Mouse (Mus musculus) kidney, postnatal 4 days (tissue): Measurements from ENCODE around the gene Cdc42ep1.

Experiments
- DNase-seq, 2 experiments: peaks; one replicate each; pipeline ENCODE4 v3.0.0; 2021; ENCODE audit warnings: mixed read lengths in 2 of 2

Gene Cdc42ep1

GRCm38 (mm10) chr15:78842371-78843163 lies at the start of gene Cdc42ep1:
Gene Cdc42ep1, plus strand, starts transcription at chr15:78842624.
- peak; percentile 75 to 85 for DNase-seq

GRCm38 (mm10) chr15:78796196-78797059 lies 46.0 kb upstream of the Cdc42ep1 start:
- peak; percentile 65 to 79 for DNase-seq

- no peak for DNase-seq
Measured at GRCm38 (mm10) chr15:78797060-78797329, 45.4 kb upstream of the Cdc42ep1 start.

GRCm38 (mm10) chr15:78799029-78799428 lies 43.4 kb upstream of the Cdc42ep1 start:
- peak in 1 of 2 experiments; percentile 51 for DNase-seq

GRCm38 (mm10) chr15:78801571-78801970 lies 40.9 kb upstream of the Cdc42ep1 start:
- no peak for DNase-seq

- peak; percentile 54 to 67 for DNase-seq
Measured at GRCm38 (mm10) chr15:78801971-78802741, 40.3 kb upstream of the Cdc42ep1 start.

GRCm38 (mm10) chr15:78802776-78803391 lies 39.5 kb upstream of the Cdc42ep1 start, which contains the start of gene Card10:
Gene Card10, minus strand, starts transcription at chr15:78803042.
- peak; percentile 73 to 83 for DNase-seq

- peak; percentile 67 to 78 for DNase-seq
Measured at GRCm38 (mm10) chr15:78803499-78803900, 38.9 kb upstream of the Cdc42ep1 start.

GRCm38 (mm10) chr15:78804326-78804725 lies 38.1 kb upstream of the Cdc42ep1 start:
- peak; percentile 53 to 68 for DNase-seq

GRCm38 (mm10) chr15:78805351-78805750 lies 37.1 kb upstream of the Cdc42ep1 start:
- no peak for DNase-seq

- DNase-seq = peak in 1 of 2 experiments; percentile 51
Measured at GRCm38 (mm10) chr15:78806614-78807013, 35.8 kb upstream of the Cdc42ep1 start.

- DNase-seq = peak in 1 of 2 experiments; percentile 62
Measured at GRCm38 (mm10) chr15:78807141-78807540, 35.3 kb upstream of the Cdc42ep1 start.

- no peak for DNase-seq
Measured at GRCm38 (mm10) chr15:78808980-78809379, 33.4 kb upstream of the Cdc42ep1 start.

GRCm38 (mm10) chr15:78809739-78810138 lies 32.7 kb upstream of the Cdc42ep1 start:
- DNase-seq = no peak

GRCm38 (mm10) chr15:78810146-78810545 lies 32.3 kb upstream of the Cdc42ep1 start:
- no peak for DNase-seq

GRCm38 (mm10) chr15:78813603-78814002 lies 28.8 kb upstream of the Cdc42ep1 start:
- DNase-seq = no peak

GRCm38 (mm10) chr15:78815314-78816073 lies 26.9 kb upstream of the Cdc42ep1 start:
- DNase-seq = no peak

GRCm38 (mm10) chr15:78816074-78816391 lies 26.4 kb upstream of the Cdc42ep1 start:
- DNase-seq = no peak

GRCm38 (mm10) chr15:78826213-78827204 lies 15.9 kb upstream of the Cdc42ep1 start:
- peak; percentile 83 to 89 for DNase-seq

- peak in 1 of 2 experiments; percentile 44 for DNase-seq
Measured at GRCm38 (mm10) chr15:78828315-78828714, 14.1 kb upstream of the Cdc42ep1 start.

- DNase-seq = no peak
Measured at GRCm38 (mm10) chr15:78829636-78830035, 12.8 kb upstream of the Cdc42ep1 start.
